Mouse (Mus musculus) stomach, postnatal 0 days (tissue): ENCODE results near the gene Ndufs8. TPM values are rescaled to one million over a fixed set of nuclear protein-coding genes. Genes with fewer than 3 reads are reported as not detected.

ENCODE experiments used
- ATAC-seq: fragments of 200-750 bp; cut with Nextera tagmentation; 2 replicates; pipeline ENCODE4 v1.8.0; 2017; ENCODE audit not compliant: low FRiP score, low TSS enrichment
- DNase-seq: peaks from one replicate; pipeline ENCODE4 v3.0.0-alpha.2; 2016; ENCODE audit warnings: low spot score
- H3K27ac ChIP-seq: fragments of 300-500 bp; sonication (generic); replicated peaks from 2 replicates; pipeline ENCODE4 v1.5.1; 2014; ENCODE audit warnings: mild to moderate bottlenecking, control low read depth
- H3K27me3 ChIP-seq: fragments of 300-500 bp; sonication (generic); 2 replicates; pipeline ENCODE4 v1.6.1; 2014; ENCODE audit warnings: low read length; ENCODE audit not compliant: control insufficient read depth, insufficient read depth
- H3K36me3 ChIP-seq: fragments of 300-500 bp; sonication (generic); 2 replicates; pipeline ENCODE4 v1.6.1; 2014; ENCODE audit warnings: low read length, mixed read lengths; ENCODE audit not compliant: control insufficient read depth, insufficient read depth
- H3K4me1 ChIP-seq: fragments of 300-500 bp; sonication (generic); replicated peaks from 2 replicates; pipeline ENCODE4 v1.6.1; 2014; ENCODE audit warnings: antibody characterized with exemption; ENCODE audit not compliant: control insufficient read depth, insufficient read depth
- H3K4me2 ChIP-seq: fragments of 300-500 bp; sonication (generic); replicated peaks from 2 replicates; pipeline ENCODE4 v1.6.1; 2014; ENCODE audit warnings: low read depth, mild to moderate bottlenecking, control low read depth, moderate library complexity
- H3K4me3 ChIP-seq: fragments of 300-500 bp; sonication (generic); 2 replicates; pipeline ENCODE4 v1.5.1; 2014; ENCODE audit warnings: low read depth, low read length, control low read depth
- H3K9ac ChIP-seq: fragments of 300-500 bp; sonication (generic); 2 replicates; pipeline ENCODE4 v1.6.1; 2014; ENCODE audit warnings: mild to moderate bottlenecking, low read length, control low read depth, mixed read lengths
- H3K9me3 ChIP-seq: fragments of 300-500 bp; sonication (generic); 2 replicates; pipeline ENCODE4 v1.6.1; 2016; ENCODE audit warnings: low read length; ENCODE audit not compliant: control insufficient read depth
- CTCF ChIP-seq: IDR thresholded peaks from 2 replicates; pipeline ENCODE4 v1.5.1; 2016; ENCODE audit warnings: antibody characterized with exemption, low read depth, mild to moderate bottlenecking, moderate library complexity
- EP300 ChIP-seq: optimal IDR thresholded peaks from 2 replicates; pipeline ENCODE3; 2016; ENCODE audit warnings: antibody characterized with exemption
- WGBS: fragments of 180-500 bp; shearing (Covaris S2); extraction: QIAGEN DNeasy Blood & Tissue Kit; methylation state at CpG from one replicate; pipeline ENCODE4 v1.1.7; 2014; 5-methylcytosine and 5-hydroxymethylcytosine counted together
- polyA plus RNA-seq: library from polyadenylated mRNA; unstranded; fragments of >200 nt; fragmentation: Nextera tagmentation; extraction: Ambion mirVana; gene quantifications from 2 replicates; pipeline ENCODE4 v1.2.1, GENCODE M21; 2015

Ndufs8 gene
- polyA plus RNA-seq, 1 experiment from 2014 or later: 284 TPM

DNA sequence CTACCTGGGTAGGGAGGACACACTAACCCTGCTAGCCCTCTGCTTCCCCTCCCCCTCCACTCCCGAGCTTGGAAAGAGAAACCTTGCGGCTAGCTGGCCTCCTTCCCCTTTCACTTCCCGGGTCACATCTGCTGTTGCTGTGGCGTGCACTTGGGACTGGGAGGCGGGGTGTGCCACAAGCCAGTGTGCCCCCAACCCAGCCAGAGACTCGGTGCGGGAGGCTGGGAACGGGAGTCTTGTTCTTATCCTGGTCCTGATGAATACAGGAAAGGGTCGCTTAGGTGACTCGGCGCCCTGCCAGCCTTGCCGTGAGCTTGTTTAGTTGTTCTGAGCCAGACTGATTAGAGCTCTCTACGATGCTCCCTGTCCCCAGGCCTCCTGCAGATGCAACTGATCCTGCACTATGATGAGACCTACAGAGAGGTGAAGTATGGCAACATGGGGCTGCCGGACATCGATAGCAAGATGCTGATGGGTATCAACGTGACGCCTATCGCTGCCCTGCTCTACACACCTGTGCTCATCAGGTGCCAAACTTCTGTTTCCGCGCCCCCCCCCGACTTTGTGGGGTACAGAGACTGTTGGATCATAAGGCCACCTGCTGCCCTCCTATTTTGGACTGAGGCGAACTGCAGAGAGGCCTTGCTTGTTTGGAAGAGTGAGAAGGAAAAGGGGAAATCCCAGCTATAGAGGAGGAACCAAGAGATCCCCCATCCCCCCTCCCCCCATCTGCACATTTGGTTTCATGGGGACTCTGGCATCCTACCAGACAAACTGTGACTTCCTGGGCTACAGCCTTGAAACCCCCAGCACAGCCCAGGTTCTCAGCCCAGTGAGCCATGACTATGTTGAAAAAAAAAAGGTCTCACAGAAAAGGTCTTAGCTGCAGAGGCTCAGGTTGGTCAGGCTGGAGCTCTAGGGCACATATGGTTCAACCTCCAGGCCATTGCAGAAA, 23.6 kb upstream of the Ndufs8 start:
- peak overlapping the region; percentile 57 for H3K4me3 ChIP-seq
- no peaks in the 10 kb centered on the region for H3K4me1 ChIP-seq
- H3K27ac ChIP-seq: peak overlapping the region; percentile 53; the same call in 1 of the 2 replicates
- no peaks in the 10 kb centered on the region for H3K27me3 ChIP-seq
- no peaks in the 10 kb centered on the region for H3K36me3 ChIP-seq
- whole genome bisulfite sequencing: 13% methylated on average over 22 of the region's 22 CpGs
- H3K9ac ChIP-seq: peak overlapping the region; percentile 68
- H3K4me2 ChIP-seq: peak overlapping the region; percentile 84
- no peaks in the 10 kb centered on the region for H3K9me3 ChIP-seq
- ATAC-seq: peak; percentile 71
- no peak for TF ChIP-seq EP300
- no peak for TF ChIP-seq CTCF
- DNase-seq: peak; percentile 67

DNA sequence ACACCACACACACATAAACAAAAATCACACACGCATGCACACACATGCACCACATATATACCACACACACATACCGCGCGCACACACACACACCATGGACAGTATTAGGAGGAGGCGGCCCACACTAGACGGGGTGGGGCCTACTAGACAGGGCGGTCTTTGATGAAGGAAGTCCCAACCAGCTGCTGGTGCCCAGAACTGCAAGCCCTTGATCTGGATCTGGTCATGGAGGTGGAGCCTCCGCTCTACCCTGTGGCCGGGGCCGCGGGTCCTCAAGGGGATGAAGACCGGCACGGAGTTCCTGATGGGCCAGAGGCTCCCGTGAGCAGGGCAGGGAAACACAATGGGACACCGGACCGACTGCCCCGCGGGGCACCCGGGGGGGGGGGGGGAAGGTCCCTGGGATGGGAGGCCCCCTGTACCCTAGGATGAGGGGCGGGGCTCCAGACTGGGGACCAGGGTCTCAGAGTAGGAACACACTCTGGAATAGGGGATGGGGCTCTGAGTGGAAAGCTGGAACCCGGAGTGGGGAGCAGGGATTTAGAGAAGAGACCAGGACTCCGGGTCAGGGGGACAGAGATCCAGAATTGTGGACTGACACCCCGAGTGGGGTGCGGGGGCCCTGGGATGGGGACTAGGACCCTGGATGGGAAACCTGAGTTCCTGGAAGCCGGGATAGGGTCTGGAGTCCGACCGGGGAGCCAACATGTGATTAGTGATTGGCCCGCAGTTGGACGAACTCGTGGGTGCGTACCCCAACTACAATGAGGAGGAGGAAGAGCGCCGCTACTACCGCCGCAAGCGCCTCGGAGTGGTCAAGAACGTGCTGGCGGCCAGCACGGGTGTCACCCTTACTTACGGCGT, 22.7 kb upstream of the Ndufs8 start, which contains the start of gene Unc93b1:
Unc93b1 (plus strand) TSS at position 155 of the 864 bp plus-strand sequence.
- H3K4me2 ChIP-seq: peak within 1 kb of the TSS; percentile 84
- no peaks in the 10 kb centered on the region for H3K9me3 ChIP-seq
- peak; percentile 89 for ATAC-seq
- H3K36me3 ChIP-seq: no peaks in the 10 kb centered on the region
- TF ChIP-seq CTCF (no peak), EP300 (no peak)
- peak within 1 kb of the TSS; percentile 57 for H3K4me3 ChIP-seq
- peak within 1 kb of the TSS; percentile 53; the same call in 1 of the 2 replicates for H3K27ac ChIP-seq
- no peaks in the 10 kb centered on the region; the same call in 1 of the 2 replicates for H3K4me1 ChIP-seq
- WGBS: 8% methylated on average over 42 of the region's 42 CpGs
- DNase-seq: peak; percentile 73
- H3K27me3 ChIP-seq: no peaks in the 10 kb centered on the region
- peak within 1 kb of the TSS; percentile 68 for H3K9ac ChIP-seq

DNA sequence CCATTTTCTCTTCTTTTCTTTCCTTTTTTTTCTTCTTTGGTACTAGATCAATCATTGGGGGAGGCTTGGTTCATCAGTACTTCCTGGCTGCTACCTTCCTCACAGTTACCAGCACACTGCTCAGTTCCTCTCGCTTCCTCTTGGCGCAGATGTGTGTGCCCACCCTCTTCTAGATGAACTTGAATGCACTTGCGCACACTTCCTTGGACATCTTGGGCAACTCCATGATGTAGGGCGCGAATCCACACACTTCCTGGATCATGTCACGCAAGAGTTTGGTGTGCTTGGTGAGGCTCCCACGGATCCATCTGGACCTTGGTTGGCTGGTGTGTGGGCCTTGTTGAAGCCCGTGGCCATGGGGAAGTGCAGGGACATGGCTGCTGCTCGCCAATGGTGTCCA, 19.1 kb upstream of the Ndufs8 start:
- H3K4me3 ChIP-seq: no peak overlapping the region
- H3K36me3 ChIP-seq: no peaks in the 10 kb centered on the region
- H3K27me3 ChIP-seq: no peaks in the 10 kb centered on the region
- H3K4me1 ChIP-seq: peaks cover 6% of the 10 kb centered on the region
- no peak for DNase-seq
- no peaks in the 10 kb centered on the region for H3K9me3 ChIP-seq
- TF ChIP-seq CTCF (no peak), EP300 (no peak)
- no peak for ATAC-seq
- H3K27ac ChIP-seq: no peak overlapping the region
- no peak overlapping the region for H3K4me2 ChIP-seq
- WGBS: 89% methylated on average over 9 of the region's 9 CpGs
- no peak overlapping the region for H3K9ac ChIP-seq

DNA sequence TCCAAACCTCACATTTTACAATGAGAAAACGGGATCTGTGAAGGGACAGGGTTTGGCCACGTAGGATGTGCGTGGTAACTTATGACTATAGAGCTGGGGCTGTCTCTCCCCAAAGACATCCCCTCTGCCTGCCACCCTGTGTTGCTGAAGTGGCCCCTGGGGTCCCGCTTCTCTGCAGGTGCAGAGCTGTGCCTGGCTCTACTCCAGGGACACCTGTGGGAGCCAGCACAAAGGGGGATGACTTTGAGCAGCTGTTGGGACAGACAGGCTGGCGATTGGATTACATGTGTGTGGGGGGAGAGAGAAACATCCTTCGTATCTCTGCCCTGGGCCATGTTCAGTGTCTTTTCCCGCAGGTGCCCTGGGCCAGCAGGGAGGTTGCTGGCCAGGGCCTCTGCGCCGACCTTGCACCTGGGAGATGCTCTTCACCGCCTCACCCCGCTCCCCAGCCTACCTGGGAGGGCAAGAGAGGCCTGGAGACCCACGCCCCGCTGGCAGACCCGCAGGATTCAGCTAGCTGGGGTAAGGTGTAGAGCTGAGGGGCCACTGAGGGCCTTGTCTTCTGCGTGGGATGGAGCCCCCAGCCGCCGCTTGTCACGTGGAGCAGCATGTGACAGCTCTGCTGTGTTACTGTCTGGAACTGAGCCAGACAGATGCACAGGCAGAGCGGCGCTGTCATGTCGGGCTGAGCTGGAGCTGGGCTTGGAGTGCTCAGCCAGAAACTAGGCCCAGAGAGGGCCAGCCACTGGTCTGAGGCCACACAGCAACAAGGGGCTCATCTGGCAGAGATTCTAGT, 17.9 kb upstream of the Ndufs8 start:
- TF ChIP-seq EP300: no peak
- TF ChIP-seq CTCF: no peak
- Histone ChIP-seq H3K27ac (peak overlapping the region; percentile 78), H3K4me1 (peaks cover 6% of the 10 kb centered on the region), H3K27me3 (no peaks in the 10 kb centered on the region), H3K9ac (no peak overlapping the region), H3K4me3 (no peak overlapping the region), H3K36me3 (no peaks in the 10 kb centered on the region), H3K9me3 (no peaks in the 10 kb centered on the region), H3K4me2 (no peak overlapping the region)
- ATAC-seq (no peak), DNase-seq (no peak)
- 72% methylated on average over 21 of the region's 21 CpGs for WGBS

DNA sequence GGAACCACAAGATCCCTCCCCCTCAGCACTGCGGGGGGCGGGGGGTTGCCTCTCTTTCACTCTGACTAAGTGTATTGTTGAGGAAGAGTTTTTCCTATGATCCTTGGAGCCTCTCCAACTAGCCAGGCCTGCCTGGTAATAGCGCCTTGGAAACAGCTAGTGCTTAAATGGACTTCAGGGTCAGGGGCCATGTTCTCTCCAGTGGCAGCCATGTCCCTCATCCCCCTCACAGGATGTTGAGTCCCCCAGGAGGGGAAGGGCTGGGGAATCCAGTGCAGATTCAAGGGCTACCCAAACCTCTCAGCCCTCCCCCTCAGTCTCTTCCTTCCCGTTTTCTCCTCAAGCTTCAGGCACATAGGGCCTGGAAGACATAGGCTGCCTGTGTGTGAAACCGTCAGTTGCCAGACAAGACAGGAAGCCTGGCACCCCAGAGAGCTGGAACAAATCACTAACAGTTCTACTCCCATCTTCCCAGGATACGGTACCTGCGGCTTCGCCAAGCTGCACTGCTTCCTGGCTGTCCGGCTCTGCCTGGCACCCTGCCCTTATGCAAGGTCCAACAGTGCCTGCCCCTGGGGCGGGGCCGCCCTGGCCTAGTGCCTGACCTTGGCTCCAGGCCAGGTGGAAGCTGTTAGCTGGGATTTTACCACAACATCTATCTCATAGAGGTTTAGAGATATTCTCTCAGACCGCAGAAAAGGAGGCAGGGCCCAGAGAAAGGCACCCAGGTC, 16.8 kb upstream of the Ndufs8 start, which contains the start of gene Aldh3b1:
Aldh3b1 (minus strand) TSS at position 598 of the 731 bp plus-strand sequence.
- no peaks in the 10 kb centered on the region for H3K27me3 ChIP-seq
- no peak within 1 kb of the TSS for H3K4me3 ChIP-seq
- no peak for TF ChIP-seq CTCF
- TF ChIP-seq EP300: no peak
- no peak within 1 kb of the TSS for H3K4me2 ChIP-seq
- H3K9me3 ChIP-seq: no peaks in the 10 kb centered on the region
- DNase-seq: peak; percentile 75
- H3K4me1 ChIP-seq: peaks cover 6% of the 10 kb centered on the region
- H3K36me3 ChIP-seq: no peaks in the 10 kb centered on the region
- peak within 1 kb of the TSS; percentile 78 for H3K27ac ChIP-seq
- peak within 1 kb of the TSS; percentile 43; the same call in 1 of the 2 replicates for H3K9ac ChIP-seq
- WGBS: 21% methylated on average over 12 of the region's 12 CpGs
- peak; percentile 73 for ATAC-seq
